Mouse (Mus musculus) pancreas, adult 10 weeks (tissue): Measurements from ENCODE around the gene Ube2dnl2. TPM values are rescaled to one million over a fixed set of nuclear protein-coding genes. Genes with fewer than 3 reads are reported as not detected.

Experiments used
- polyA plus RNA-seq: library from polyadenylated mRNA; stranded (reverse); fragments of 350-450 nt; fragmentation: Illumina TruSeq; extraction: RNeasy Lipid Tissue Mini Kit (QIAGEN cat#74804); gene quantifications from one replicate; pipeline ENCODE4 v1.2.3, GENCODE M21; 2015; ENCODE audit warnings: low read depth, low replicate concordance; ENCODE audit not compliant: insufficient read depth

Gene Ube2dnl2
- not detected for polyA plus RNA-seq

DNA sequence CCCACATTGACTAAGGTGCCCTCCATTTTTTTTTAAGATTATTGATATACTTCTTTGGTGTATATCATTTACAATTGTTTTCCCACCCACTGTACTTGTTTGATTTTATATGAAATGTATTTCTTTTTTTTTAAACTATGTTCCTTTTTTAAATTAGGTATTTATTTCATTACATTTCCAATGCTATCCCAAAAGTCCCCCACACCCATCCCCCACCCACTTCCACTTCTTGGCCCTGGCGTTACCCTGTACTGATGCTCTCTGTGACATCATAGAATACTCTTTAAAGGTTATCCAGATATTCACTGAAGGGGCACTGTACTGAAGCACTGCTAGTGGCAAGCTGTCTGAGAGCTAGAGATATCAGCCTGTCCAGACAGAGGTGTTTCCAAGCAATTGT, at the start of gene Ube2dnl2:
Ube2dnl2 (plus strand) TSS at position 301 of the 400 bp plus-strand sequence.

DNA sequence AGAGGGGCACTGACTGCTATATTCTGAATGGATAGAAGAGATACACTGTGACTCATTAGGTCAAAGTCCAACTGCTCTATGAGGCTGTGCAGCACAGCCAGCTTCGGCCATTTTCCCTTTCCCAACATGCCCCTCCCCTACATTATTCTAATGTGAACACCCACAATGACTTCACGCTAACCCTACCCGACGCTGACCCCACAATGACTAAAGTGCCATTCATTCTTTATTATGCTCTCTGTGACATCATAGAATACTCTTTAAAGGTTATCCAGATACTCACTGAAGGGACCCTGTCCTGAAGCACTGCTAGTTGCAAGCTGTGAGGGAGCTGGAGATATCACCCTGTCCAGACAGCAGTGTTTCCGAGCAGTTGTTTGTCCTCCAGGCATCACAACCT, 2.7 kb upstream of the Ube2dnl2 start, which contains the start of gene Ube2dnl1:
Ube2dnl1 (plus strand) TSS at position 301 of the 400 bp plus-strand sequence.

Other genes with a start within 250 kb of the Ube2dnl2 start
- not detected for gene Ube2dnl1, start 2.6 kb upstream of the Ube2dnl2 start, polyA plus RNA-seq